Mouse (Mus musculus): ENCODE results near the gene Slc36a4.

The Slc36a4 gene

DNA sequence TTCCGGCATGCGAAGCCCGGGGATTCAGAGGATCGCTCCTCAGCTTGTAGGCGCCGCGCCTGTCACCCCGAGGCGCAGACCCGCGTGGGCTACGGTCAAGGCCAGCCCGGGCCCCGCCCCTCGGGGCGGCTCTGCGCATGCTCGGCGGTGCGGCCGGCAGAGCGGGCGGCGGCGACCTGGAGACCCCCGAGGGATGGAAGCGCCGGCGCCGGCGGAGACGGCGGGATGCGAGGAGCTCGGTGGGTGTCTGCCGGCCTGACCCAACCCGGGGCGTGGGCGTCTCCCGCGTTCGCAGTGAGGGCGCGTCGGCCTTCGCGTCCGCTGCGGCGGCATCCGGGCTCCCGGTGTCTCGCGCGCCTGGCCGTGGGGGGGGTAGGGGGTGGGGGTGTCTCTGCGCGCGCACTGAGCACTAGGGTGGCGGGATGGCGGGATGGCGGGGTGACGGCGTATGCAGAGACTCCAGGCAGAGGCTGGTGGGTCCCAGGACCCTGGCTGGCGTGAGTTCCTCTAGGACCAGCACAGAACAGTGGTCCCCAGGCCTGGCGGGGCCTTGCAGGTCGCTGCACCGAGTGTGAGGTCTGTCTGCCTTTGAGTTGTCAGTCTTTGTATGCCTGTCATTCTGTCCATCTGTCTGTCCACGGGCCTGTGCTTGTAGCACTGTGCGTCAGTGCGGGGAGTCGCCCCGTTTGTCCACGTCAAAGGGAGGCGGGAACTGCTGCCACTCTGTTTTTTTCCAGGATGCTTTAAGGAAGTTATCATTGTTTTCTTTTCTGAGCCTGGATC lies at the start of gene Slc36a4:
TSS of gene Slc36a4 (plus strand) at position 140 of the 783 bp plus-strand sequence.
- DNase-seq: peak; percentile 78

DNA sequence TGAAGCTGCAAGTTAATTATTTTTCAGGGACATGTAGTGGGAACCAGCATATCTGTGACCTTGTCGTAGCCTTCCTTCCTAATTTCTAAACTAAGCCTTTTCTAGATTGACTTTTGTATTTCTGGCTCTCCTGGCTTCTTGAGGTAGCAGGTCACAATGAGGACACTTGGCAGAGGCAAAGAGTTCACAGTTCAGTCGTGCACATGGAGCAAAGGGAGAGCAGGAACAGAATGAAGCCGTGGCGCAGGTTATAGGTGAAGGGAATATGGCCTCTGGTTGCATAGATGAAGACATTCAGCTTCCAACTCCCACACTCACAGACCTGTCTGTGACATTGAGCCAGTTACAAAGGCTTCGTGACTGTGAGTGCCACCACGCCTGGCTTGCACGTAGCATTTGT lies 44.9 kb upstream of the Slc36a4 start:
- no peak for DNase-seq

DNA sequence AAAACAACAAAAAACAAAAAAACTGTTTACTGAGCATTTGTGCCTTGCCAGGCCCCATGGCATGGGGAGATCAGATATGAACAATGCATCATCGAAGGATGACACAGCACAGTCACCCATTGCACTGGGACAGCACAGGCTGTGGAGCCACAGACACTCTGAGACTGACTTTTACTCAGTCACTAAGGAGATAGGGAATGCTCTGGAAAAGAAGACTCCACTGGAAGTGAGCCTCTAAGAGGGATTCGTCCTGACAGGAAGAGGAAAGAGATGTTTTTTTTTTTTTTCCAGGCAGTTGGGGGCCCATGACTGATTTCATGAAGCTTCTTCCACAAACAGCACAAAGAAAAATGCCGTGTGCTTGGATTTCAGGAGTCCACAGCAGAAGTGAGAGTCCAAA lies 40.1 kb upstream of the Slc36a4 start:
- DNase-seq: no peak

DNA sequence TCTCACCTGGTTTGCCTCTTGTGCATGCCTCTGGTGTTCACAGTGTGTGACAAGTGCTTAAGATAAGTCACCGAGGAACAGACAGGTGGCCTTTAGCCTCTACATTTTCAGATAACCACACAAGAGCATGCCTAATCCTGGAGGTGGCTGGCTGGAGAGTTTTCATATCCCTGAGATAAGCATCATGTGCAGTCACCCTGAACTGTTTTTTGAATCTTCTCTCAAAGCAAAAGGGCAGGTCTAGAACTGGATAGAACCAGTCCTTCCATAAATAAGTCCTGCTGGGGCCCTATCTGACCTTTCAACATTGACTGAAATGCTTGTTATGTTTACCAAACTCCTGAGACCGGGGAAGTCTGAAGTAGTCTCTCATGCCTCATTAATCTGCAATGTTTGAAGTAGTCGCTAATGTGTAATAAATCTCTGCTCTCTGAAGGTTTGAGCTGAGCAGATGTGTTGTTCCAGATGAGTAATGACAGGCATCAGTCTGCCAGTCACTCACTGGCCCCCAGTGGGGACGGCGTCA lies 39.5 kb upstream of the Slc36a4 start:
- no peak for DNase-seq

DNA sequence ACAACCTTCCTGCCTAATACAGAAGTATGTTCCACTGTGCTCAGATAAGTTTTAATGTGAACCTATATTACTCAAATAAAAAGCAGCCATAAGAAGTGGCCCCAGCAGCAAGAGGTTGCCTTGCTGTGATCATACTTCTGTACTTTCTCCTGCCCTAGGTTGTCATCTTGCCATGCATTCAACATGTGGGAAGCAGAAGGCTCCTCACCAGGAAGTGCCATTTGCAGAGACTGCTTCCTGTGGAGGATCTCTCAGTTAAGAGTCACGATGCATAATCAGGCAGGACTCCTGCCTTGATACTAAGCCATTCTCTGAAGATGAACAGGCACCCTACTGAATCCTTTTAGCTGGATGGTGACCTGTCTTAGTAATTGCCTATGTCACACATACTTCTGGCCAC lies 37.3 kb upstream of the Slc36a4 start:
- no peak for DNase-seq

DNA sequence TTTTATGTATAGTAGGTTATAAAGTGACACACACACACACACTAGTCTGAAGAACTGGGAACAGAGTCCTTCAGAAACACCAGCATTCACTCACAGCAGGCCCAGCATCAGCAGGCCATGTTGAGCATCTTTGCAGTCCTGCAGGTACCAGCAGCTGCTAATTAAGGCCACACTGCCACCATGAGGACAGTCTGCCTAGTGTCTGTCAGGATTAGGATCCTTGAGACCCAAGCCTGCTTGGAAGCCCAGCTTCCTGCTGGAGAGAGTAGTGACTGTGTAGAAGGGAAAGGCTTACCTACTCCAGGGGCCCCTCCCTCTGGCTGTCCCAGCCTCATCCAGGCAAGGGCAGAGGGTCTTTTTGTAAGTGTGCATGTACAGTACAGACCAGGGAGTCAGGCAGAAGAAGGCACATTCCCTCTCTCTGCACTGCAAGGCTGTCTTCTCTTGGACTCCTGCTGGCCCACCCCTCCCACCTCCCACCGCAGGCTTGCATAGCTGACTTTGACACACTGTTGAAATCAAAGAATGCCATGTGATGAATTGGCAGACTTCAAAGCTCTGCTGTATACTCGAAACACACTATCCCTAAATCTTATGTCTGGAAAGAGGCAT lies 27.6 kb upstream of the Slc36a4 start:
- DNase-seq: peak; percentile 84

DNA sequence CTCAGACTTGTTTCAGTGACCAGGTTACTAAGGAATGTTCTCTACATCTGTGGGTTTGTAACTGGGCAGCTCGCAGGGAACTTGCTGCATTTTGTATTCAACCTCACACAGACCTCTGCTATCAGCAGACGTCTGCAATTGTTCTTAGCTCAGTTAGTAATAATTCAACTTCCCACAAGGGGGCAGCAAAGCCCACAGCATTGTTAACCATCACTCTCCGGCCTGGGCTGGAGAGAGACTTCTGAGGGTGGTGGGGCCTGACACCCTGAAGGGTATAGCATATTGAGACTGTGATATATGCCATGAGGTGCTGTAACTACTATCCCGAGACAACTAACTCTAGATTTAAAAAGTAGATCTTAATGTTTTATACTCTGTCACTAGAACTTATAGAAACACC lies 24.3 kb upstream of the Slc36a4 start:
- DNase-seq: peak; percentile 80

DNA sequence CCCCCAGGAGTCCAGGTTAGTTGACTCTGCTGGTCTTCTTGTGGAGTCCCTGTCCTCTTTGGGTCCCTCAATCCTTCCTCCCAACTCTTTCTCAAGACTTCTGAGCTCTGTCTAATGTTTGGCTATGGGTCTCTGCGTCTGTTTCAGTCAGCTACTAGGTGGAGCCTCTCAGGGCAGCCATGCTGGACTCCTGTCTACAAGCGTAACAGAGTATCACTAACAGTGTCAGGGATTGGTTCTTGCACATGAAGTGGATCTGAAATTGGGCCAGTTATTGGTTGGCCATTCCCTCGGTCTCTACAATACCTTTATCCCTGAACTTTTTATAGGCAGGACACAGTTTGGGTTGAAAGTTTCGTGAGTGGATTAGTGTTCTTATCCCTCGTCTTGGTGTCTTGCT lies 22.2 kb upstream of the Slc36a4 start:
- no peak for DNase-seq

DNA sequence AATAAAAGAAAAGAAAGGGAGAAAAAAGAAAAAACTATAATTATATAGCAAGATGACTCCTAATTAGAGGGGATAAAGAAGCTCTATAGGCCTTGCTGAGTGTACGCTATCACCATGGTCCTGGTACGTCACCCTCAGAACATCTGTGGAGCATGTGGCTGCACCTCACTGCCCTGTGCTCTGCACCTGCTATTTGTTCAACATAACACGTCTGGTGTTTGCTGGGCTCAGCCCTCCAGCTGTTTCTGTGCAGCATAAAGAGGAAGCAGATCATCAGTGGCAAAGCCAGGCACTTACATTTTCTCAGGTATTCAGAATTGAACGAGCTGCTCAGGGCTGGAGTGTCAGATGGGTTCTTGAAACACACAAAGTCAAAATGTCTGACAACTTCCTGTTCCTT lies 15.7 kb upstream of the Slc36a4 start:
- no peak for DNase-seq

DNA sequence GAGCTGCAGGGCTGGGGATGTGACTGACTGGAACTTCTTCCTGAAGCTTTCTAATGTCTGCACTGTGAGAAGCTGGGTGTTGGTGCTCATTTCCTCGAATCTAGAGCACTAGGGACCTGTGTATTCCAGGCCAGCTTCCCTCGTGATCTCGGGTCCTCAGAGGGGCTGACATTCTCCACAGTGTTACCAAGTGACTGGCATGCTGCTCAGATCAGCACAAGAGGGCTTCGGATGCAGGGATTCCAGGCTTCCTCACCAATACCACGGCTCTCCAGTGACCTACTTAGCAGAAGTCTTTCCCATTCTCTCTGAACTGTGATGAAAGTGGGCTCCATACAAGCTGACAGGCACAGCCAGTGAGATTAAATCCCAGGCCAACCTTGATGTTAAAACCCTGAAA lies 14.5 kb upstream of the Slc36a4 start:
- DNase-seq: no peak

DNA sequence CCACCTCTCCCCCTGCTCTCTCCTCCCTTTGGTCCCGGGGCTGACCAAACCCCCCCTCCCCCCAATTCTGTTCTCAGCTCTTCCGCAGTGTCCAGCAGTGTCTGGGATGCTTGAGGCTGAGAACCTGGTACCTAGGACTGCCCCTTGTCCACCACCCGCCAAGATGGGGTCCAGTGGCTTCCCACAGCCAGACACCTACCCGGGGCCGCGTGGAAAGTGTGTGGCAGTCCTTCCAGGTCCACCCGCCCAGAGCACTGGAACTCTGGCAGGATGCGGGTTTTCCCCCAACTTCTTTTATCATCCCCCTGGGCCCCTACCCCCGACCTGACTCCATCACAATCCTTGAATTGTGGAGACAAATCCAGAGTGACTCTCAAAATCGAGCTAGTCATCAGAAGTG lies 3.8 kb upstream of the Slc36a4 start:
- no peak for DNase-seq

DNA sequence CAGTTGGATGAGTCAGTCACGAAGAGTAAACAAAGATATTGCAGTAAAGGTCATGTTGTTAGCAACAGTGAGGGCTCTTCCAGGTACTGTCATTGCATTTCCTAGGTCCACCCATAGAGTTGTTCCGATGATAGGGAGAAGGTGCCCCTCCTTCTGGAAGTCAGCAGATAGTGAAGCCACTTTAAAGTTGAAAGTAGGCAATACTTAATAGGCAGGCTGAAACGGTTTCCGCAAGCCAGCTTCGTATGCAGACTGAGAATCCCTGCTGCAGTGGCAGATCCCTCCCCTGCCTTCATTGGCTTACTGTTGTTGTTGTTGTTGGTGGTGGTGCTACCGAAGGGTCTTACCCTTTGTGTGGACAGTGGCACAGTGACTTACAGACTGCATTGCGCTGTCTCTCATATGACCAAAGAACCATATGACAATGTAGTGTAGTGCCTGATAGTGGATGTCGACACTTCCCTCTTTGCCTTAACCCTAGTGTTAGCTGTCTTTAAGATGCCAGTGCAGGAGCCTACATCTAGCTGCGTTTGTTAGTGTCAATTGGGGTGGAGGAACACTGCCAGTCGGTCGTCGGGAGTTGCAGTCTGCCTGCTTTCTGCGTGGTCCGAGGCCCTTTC lies 449 bp upstream of the Slc36a4 start:
- no peak for DNase-seq

DNA sequence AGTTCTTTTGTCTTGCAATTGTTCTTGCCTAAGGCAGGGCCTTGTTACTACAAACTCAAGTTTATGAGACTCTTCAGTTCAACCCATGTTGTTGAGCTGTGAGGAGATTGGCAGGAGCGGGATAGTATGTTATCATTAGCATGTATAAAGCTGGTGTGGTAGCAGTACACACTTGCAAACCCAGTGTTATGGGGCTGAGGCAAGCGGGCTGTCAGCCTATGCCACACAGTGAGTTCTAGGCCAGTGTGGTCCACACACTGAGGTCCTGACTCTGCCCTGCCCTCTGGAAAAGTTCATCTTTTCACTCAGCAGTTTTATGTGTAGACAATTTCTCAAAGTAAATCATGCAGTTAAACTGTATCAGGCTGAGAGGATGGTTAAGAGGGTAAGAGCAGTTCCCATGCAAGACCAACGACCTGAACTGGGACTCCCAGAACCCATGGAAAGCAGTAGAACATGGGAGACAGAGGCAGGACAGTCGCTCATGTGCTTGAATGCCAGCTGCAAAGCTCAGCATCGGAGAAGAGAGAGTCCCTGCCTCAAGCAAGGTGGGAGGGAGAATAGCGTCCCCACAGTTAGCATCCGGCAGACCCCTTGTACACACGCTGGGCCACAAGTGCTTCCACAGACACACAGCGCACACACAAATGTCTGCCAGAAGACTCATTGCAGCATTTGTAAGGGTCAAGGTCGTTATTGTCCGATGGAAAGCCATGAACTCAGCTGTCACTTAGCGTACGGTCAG lies 1.5 kb downstream of the Slc36a4 start:
- no peak for DNase-seq

DNA sequence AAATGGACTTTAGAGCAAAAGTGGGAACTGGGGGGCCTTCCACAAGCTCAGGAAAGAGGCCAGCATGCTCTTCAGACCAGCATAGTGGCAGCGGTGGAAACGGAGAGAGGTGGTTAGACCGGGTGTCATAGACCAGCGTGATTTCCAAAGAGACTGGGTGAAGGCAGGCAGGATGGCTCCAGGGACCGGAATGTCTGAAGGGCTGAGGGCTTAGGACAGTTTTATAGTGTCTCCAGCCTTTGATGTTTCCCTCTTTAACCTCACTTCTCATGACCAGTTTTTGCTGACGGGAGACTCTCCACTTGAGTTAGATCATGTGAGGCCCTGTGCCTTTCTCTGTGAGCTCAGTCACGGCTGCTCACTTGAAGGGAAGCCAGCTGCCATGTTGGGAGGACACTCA lies 2.1 kb downstream of the Slc36a4 start:
- no peak for DNase-seq

DNA sequence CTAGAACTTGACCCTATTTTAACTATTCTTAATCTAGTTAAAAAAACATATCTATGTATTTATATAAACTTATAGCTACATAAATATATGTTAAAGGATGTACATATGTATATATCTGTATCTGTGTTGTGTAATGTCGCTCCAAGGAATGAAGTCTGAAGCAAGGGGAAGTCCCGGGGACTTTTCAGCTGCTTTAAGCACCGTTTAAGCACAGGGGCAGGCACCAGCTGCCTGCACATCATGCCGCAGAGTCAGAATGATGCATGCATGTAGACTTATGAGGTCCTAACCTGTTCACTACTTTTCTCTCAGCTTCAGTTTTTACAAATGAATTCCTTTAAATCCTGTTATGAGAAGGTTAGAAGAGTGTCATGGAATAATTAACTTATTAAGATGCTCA lies 5.3 kb downstream of the Slc36a4 start:
- no peak for DNase-seq

DNA sequence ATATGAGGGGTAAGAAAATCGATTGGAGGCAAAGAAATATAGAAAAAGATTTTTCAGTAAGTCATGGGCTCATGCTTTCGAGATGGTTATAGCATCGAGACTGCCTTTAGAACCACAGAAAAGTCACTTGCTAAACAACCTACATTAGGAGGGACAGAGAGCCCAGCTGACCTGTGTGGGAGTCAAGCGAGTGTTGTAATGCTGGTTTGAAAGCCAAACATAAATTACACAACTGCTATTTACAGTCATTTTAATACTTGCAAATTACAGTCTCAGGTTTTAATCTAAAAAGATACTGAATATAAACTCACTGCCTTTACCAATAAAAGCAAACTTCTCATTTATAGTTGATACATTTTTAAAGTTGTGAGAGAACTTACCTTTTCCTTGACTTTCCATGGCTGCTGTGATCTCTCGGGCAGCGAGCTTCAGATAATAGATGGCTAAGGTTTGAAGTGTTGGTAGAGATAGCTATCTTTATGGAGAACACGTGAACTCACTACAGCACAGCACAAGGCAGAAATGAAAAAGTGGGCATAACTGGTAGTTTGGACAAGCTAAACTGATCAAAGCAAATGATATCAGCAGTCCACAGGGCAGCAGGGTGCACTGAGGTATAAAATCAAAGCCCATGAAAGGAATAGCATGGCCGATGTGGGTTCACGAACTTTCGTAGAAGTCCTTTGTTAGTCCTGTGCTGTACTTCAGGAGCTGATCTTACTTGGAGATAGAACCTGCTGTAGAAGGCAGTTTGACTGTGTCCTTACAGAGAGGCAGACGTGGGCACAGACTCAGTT lies 5.9 kb downstream of the Slc36a4 start:
- no peak for DNase-seq

DNA sequence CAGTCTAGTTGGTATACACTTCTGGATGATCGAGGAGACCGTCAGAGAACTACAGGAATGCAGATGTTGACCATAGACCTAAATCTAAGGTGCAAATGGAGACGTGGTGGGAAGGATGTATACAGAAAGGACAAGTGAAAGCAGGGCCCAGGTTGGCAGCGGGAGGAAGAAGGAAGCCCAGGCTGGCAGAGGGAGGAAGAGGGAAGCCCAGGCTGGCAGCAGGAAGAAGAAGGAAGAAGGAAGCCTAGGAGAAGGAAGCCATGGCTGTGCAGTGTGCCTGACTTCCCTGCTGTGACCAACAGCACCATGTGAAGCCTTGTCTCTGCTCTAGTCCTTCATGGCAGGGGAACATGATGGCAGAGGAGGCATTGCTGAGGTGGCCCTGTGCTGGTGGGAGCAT lies 7.8 kb downstream of the Slc36a4 start:
- no peak for DNase-seq

DNA sequence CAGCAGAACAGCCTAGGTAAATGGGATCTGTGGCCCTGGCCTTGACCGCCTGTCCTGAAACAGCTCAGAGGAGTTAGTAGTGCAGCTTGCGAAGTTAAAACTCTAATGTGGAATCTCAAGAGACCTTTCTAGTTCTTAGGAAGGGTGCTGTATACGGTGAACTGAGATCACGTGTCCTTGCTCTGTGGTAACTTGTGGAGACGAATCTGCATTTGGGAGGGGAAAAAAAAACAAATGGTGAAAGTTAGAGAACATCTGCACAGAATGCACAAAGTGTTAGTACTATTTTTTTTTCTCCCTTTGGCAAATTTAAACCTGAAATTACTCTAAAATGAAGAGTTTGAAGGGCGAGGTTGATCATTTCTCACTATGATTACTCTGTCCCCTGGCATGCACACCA lies 8.8 kb downstream of the Slc36a4 start:
- no peak for DNase-seq

DNA sequence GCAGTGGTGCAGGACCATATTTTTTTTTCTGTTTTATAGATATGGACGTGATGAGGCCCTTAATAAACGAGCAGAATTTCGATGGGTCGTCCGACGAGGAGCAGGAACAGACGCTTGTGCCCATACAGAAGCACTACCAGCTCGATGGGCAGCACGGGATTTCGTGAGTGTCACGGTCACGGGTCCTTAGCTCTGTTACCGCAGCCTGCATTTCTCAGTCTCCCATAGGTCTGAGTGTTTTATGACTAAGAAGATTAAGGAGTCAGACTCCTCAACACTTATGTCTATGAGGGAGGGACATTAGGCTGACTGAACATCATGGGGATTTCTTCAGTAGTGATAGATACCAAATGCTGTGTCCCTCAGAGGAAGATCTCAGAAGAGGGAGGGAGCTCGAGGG lies 10.1 kb downstream of the Slc36a4 start:
- no peak for DNase-seq

DNA sequence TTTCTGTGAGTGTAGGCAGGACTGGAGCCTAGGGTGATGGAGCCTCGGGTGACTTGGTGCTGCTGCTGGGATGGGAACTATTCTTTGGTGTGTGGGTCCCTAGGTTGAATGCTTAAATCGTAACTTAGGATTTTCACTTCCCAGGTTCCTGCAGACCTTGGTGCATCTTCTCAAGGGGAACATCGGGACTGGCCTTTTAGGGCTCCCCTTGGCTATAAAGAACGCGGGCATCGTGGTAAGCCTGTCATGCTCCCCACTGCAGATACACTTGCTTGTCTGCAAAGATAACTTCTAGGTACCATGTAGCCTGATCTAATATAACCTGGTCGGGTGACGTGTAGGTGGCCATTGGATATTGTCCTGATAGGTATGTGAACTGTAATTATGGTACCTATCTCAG lies 11.0 kb downstream of the Slc36a4 start:
- DNase-seq: no peak

DNA sequence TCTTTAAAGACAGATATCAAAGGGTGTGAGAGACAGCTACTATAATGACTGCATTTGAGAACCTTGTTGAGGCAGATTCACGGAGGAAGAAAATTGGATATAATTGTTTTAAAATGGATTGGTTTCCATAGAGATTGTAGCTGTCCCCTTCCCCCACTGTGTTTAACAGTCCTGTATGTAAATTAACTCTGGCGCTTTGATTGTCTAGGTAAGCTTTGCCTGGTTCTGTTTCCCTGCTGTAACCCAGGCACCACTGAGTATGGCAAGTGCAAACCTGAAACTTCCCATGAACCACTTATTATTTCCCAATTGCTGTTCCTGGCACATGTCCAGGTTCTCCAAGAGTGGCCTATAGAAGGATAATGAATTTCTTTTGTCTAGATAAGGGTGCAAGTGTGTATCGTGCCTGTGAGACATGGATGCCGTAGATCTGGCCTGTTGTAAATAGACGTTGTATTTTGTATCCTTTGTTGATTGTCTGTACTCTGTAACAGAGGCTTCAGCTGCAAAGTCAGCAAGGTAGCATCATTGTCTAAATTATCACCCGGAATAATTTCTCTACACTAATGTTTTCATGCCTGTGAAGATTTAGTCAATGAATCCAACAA lies 11.8 kb downstream of the Slc36a4 start:
- DNase-seq: no peak

DNA sequence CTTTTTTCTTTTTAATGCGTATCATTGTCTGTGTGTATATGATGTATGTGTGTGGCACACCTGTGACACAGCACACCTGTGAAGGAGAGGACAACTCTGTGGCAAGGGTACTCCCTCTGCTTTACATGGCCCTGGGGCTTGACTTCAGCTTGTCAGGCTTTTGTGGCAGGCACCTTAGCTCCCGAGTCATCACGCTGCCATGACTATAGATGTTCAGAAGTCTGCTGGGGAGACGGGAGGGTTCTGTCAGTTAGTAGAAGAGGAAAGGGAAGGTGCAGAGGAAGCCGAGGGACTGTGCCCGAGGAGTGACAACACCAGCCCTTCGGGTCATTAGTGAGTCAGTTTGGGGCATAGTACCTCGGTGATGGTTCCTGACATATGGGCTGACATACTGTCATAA lies 13.0 kb downstream of the Slc36a4 start:
- no peak for DNase-seq
